Mouse (Mus musculus): Measurements from ENCODE around the gene Atp5l.

DNA sequence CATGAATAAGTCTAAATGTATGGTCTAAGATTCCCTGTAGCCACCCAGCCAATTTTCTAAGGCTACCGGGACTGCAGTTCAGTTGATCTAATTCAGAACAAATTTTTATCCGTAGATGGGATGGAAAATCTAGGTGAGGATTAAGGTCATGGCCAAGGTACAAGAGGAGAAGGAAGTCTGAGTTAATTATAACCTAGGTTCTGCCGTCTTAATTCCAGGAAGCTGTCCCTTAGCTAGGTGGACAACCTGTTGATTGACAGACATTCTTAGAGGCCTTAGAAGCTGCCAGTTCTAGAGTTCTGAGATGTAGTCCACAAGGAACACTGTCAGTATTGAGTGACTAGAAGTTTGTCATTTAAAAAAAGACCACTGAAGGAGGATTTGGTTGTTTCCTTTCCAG is 20.8 kb downstream of the Atp5l start:
- TF ChIP-seq CTCF (IDR thresholded peaks at IDR 0.05; ENCODE audit: borderline replicate concordance, control insufficient read depth, extremely low read depth, insufficient read depth, low read length, poor library complexity), result no peak
- no peak for TF ChIP-seq POLR2A (IDR thresholded peaks at IDR 0.05; ENCODE audit: control insufficient read depth, extremely low read depth, insufficient read depth, low read length, poor library complexity)
